Mouse (Mus musculus): ENCODE results near the gene Eppin. TPM values are rescaled to one million over a fixed set of nuclear protein-coding genes. Genes with fewer than 3 reads are reported as not detected.
"Not testable (repeated sequence)": the region's sequence is repeated elsewhere in the genome, so short reads cannot be mapped to it uniquely, and the experiment has no call there.

Eppin gene
- total and polyA plus RNA-seq, 3 experiments = not detected

DNA sequence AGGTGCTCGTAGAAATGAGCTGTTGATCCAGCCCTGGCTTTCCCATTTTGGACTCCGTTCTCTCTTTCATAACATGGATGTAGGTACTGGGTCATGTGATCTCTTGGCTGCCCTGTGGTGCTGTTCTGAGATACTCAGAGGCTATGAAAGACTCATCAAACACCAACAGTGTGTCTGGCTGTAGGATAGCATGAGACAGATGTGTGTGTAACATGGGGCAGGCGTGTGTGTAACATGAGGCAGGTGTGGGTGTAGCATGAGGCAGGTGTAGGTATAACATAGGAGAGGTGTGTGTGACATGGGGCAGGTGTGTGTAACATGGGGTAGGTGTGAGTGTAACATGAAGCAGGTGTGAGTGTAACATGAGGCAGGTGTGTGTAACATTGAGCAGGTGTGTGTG is 22.0 kb upstream of the Eppin start:
- Histone ChIP-seq H3K27ac (ENCODE audit: control insufficient read depth, low read depth, low read length) (no peak overlapping the region), H3K9me3 (replicated peaks; ENCODE audit: insufficient read depth, low read length) (no peaks in the 10 kb centered on the region), H3K36me3 (ENCODE audit: control insufficient read depth in 1 of 2, insufficient read depth in 2 of 2, low read length in 2 of 2) (no peaks in the 10 kb centered on the region), H3K4me1 (ENCODE audit: control insufficient read depth in 1 of 2, insufficient read depth in 2 of 2, low read length in 2 of 2) (no peaks in the 10 kb centered on the region), H3K4me3 (ENCODE audit: control insufficient read depth in 1 of 2, insufficient read depth in 1 of 2, low read depth in 2 of 2, low read length in 2 of 2) (no peak overlapping the region), H3K79me2 (ENCODE audit: control insufficient read depth, insufficient read depth, low read length, poor library complexity) (no peaks in the 10 kb centered on the region), H3K9ac (ENCODE audit: control insufficient read depth, low read depth, low read length, poor library complexity, severe bottlenecking) (no peak overlapping the region), H3K27me3 (ENCODE audit: control insufficient read depth in 1 of 2, insufficient read depth in 2 of 2, low read length in 2 of 2) (0 out of 4 replicates have a peak, but pooled peaks cover 0 to under 1% of the 10 kb centered on the region in 2 experiments)
- no peak for TF ChIP-seq MAZ (IDR thresholded peaks at IDR 0.05; ENCODE audit: low read depth, low read length)
- no peak for TF ChIP-seq MAFK (IDR thresholded peaks at IDR 0.05; ENCODE audit: borderline replicate concordance, low read depth, low read length)
- no peak for TF ChIP-seq E2F4 (IDR thresholded peaks at IDR 0.05; ENCODE audit: borderline replicate concordance, low read depth, low read length)
- TF ChIP-seq CTCF (IDR thresholded peaks at IDR 0.05 in 2 of 3, conservative IDR thresholded peaks at IDR 0.05 in 1 of 3; ENCODE audit: control insufficient read depth in 1 of 3, insufficient read depth in 1 of 3, low read depth in 2 of 3, low read length in 3 of 3, poor library complexity in 1 of 3, severe bottlenecking in 1 of 3) = no peak
- TF ChIP-seq USF1 (IDR thresholded peaks at IDR 0.05; ENCODE audit: low read depth, low read length) = no peak
- no peak for TF ChIP-seq BHLHE40 (IDR thresholded peaks at IDR 0.05; ENCODE audit: borderline replicate concordance, low read depth, low read length)
- no peak for TF ChIP-seq MAX (IDR thresholded peaks at IDR 0.05; ENCODE audit: low read length)
- no peak for TF ChIP-seq TBP (IDR thresholded peaks at IDR 0.05; ENCODE audit: low read depth, low read length)
- no peak for TF ChIP-seq EP300 (IDR thresholded peaks at IDR 0.05; ENCODE audit: low read depth in 1 of 2, low read length in 2 of 2)
- TF ChIP-seq GATA1 (IDR thresholded peaks at IDR 0.05; ENCODE audit: low read depth, low read length) = no peak
- DNase-seq (ENCODE audit: low read depth, low spot score) = no peak

DNA sequence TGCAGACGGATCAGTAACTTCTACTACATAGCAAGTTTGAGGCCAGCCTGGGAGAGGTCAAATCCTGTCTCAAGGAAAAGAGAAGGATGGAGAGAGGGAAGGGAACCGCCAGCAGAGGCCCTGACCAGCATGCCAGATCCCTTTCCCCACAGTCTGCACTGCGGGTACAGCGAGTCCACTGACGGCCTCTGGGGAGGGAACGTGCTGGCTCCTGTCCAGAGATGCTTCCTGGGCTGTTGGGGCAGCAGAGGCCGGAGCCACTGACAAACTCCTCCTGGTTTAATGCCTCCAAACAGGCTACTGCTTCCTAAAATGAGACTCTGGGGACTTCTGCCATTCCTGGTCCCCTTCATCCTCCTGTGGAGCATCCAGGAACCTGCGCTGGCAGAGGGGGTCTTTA is 20.1 kb upstream of the Eppin start, which contains the start of the genes Wfdc6b and Wfdc8:
Wfdc6b (plus strand) TSS at position 52 of the 400 bp plus-strand sequence.
Wfdc8 (minus strand) TSS at position 156 of the 400 bp plus-strand sequence.
- H3K27ac ChIP-seq (ENCODE audit: control insufficient read depth, low read depth, low read length); H3K9ac ChIP-seq (ENCODE audit: control insufficient read depth, low read depth, low read length, poor library complexity, severe bottlenecking); H3K9me3 ChIP-seq (replicated peaks; ENCODE audit: insufficient read depth, low read length); H3K79me2 ChIP-seq (ENCODE audit: control insufficient read depth, insufficient read depth, low read length, poor library complexity); H3K4me3 ChIP-seq (ENCODE audit: control insufficient read depth in 1 of 2, insufficient read depth in 1 of 2, low read depth in 2 of 2, low read length in 2 of 2); H3K27me3 ChIP-seq (ENCODE audit: control insufficient read depth in 1 of 2, insufficient read depth in 2 of 2, low read length in 2 of 2); H3K4me1 ChIP-seq (ENCODE audit: control insufficient read depth in 1 of 2, insufficient read depth in 2 of 2, low read length in 2 of 2); DNase-seq (ENCODE audit: low read depth, low spot score); H3K36me3 ChIP-seq (ENCODE audit: control insufficient read depth in 1 of 2, insufficient read depth in 2 of 2, low read length in 2 of 2): not testable (repeated sequence)

GRCm38 (mm10) chr2:164608781-164609180 is 15.4 kb upstream of the Eppin start:
- Histone ChIP-seq H3K9ac (ENCODE audit: control insufficient read depth, low read depth, low read length, poor library complexity, severe bottlenecking) (no peak overlapping the region), H3K36me3 (ENCODE audit: control insufficient read depth in 1 of 2, insufficient read depth in 2 of 2, low read length in 2 of 2) (no peaks in the 10 kb centered on the region), H3K27me3 (ENCODE audit: control insufficient read depth in 1 of 2, insufficient read depth in 2 of 2, low read length in 2 of 2) (peaks cover 7 to 16% of the 10 kb centered on the region in 2 experiments), H3K79me2 (ENCODE audit: control insufficient read depth, insufficient read depth, low read length, poor library complexity) (no peaks in the 10 kb centered on the region), H3K9me3 (replicated peaks; ENCODE audit: insufficient read depth, low read length) (no peaks in the 10 kb centered on the region), H3K4me3 (ENCODE audit: control insufficient read depth in 1 of 2, insufficient read depth in 1 of 2, low read depth in 2 of 2, low read length in 2 of 2) (no peak overlapping the region), H3K4me1 (ENCODE audit: control insufficient read depth in 1 of 2, insufficient read depth in 2 of 2, low read length in 2 of 2) (no peaks in the 10 kb centered on the region), H3K27ac (ENCODE audit: control insufficient read depth, low read depth, low read length) (no peak overlapping the region)
- no peak for DNase-seq (ENCODE audit: low read depth, low spot score)
- TF ChIP-seq JUND (IDR thresholded peaks at IDR 0.05; ENCODE audit: low read depth, low read length) (no peak), MEF2A (IDR thresholded peaks at IDR 0.05; ENCODE audit: extremely low read depth, insufficient replicate concordance, low read depth, low read length, poor library complexity, severe bottlenecking) (no peak), MXI1 (IDR thresholded peaks at IDR 0.05; ENCODE audit: low read depth, low read length) (no peak), POLR2A (IDR thresholded peaks at IDR 0.05; ENCODE audit: control insufficient read depth in 1 of 2, insufficient read depth in 1 of 2, low read depth in 1 of 2, low read length in 2 of 2, poor library complexity in 1 of 2) (no peak), CHD2 (IDR thresholded peaks at IDR 0.05; ENCODE audit: low read length) (no peak), RAD21 (IDR thresholded peaks at IDR 0.05; ENCODE audit: low read depth, low read length) (no peak), USF1 (IDR thresholded peaks at IDR 0.05; ENCODE audit: low read depth, low read length) (no peak), NELFE (IDR thresholded peaks at IDR 0.05; ENCODE audit: low read depth, low read length) (no peak), MYC (IDR thresholded peaks at IDR 0.05; ENCODE audit: low read depth, low read length) (no peak), ZNF384 (IDR thresholded peaks at IDR 0.05; ENCODE audit: low read depth, low read length) (no peak), USF2 (IDR thresholded peaks at IDR 0.05; ENCODE audit: borderline replicate concordance in 1 of 2, insufficient read depth in 1 of 2, low read depth in 1 of 2, low read length in 2 of 2) (no peak), ZC3H11A (IDR thresholded peaks at IDR 0.05; ENCODE audit: low read depth, low read length) (no peak), MAFK (IDR thresholded peaks at IDR 0.05; ENCODE audit: borderline replicate concordance, low read depth, low read length) (no peak), GABPA (IDR thresholded peaks at IDR 0.05; ENCODE audit: low read depth, low read length) (no peak), TAL1 (IDR thresholded peaks at IDR 0.05; ENCODE audit: low read length) (no peak)
